Mouse (Mus musculus): Measurements from ENCODE around the gene Trit1.

DNA sequence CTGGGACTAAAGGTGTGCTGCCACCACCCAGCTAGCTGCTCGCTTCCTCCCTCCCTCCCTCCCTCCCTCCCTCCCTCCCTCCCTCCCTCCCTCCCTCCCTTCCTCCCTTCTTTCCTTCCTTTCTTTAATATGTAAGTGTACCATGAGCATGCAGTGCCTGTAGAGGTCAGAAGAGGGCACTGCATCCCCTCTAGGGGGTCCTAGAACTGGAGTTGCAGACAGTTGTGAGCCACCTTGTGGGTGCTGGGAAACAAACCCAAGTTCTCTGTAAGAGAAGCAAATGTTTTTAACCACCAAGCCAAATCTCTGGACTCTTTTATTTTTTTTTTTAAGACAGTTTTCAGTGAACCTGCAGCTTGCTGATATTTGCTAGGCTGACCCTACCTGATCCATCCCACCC is 6.5 kb downstream of the Trit1 start:
- TF ChIP-seq CTCF (IDR thresholded peaks at IDR 0.05; ENCODE audit: control insufficient read depth, insufficient read depth, insufficient read length), result no peak
- no peak for TF ChIP-seq FOSL1 (IDR thresholded peaks at IDR 0.05; ENCODE audit: insufficient read depth, low read length, poor library complexity, severe bottlenecking)
- TF ChIP-seq MAX (IDR thresholded peaks at IDR 0.05), result no peak
- no peak for TF ChIP-seq CEBPB (IDR thresholded peaks at IDR 0.05; ENCODE audit: low read depth)

Measured in C2C12 (cell line).